Mouse (Mus musculus): ENCODE data around the gene Map10.
A peak's percentile ranks its signal among the peaks of the same experiment; 100 is the strongest.

Map10 gene

GRCm38 (mm10) chr8:125669159-125669699, 389 bp upstream of the Map10 start:
- no peak for DNase-seq (ENCODE audit: low read depth in 1 of 2, low spot score in 2 of 2)

GRCm38 (mm10) chr8:125670420-125670819, 802 bp downstream of the Map10 start:
- no peak for DNase-seq (ENCODE audit: low read depth in 1 of 2, low spot score in 2 of 2)

GRCm38 (mm10) chr8:125670906-125671305, 1.3 kb downstream of the Map10 start:
- DNase-seq (ENCODE audit: low read depth in 1 of 2, low spot score in 2 of 2): no peak

GRCm38 (mm10) chr8:125671371-125671770, 1.8 kb downstream of the Map10 start:
- DNase-seq (ENCODE audit: low read depth in 1 of 2, low spot score in 2 of 2): no peak

GRCm38 (mm10) chr8:125675796-125676195, 6.2 kb downstream of the Map10 start:
- no peak for DNase-seq (ENCODE audit: low read depth in 1 of 2, low spot score in 2 of 2)

- DNase-seq (ENCODE audit: low read depth in 1 of 2, low spot score in 2 of 2): no peak
Measured at GRCm38 (mm10) chr8:125677484-125677883, 7.9 kb downstream of the Map10 start.

GRCm38 (mm10) chr8:125678854-125679648, 9.4 kb downstream of the Map10 start:
- no peak for DNase-seq (ENCODE audit: low read depth in 1 of 2, low spot score in 2 of 2)

- DNase-seq (ENCODE audit: low read depth in 1 of 2, low spot score in 2 of 2): no peak
Measured at GRCm38 (mm10) chr8:125680851-125681408, 11.3 kb downstream of the Map10 start.

- no peak for DNase-seq (ENCODE audit: low read depth in 1 of 2, low spot score in 2 of 2)
Measured at GRCm38 (mm10) chr8:125685216-125685760, 15.7 kb downstream of the Map10 start.

GRCm38 (mm10) chr8:125686221-125686865, 16.7 kb downstream of the Map10 start:
- no peak for DNase-seq (ENCODE audit: low read depth in 1 of 2, low spot score in 2 of 2)

GRCm38 (mm10) chr8:125690166-125690915, 20.7 kb downstream of the Map10 start:
- DNase-seq (ENCODE audit: low read depth in 1 of 2, low spot score in 2 of 2): no peak

GRCm38 (mm10) chr8:125690961-125691360, 21.3 kb downstream of the Map10 start:
- DNase-seq (ENCODE audit: low read depth in 1 of 2, low spot score in 2 of 2): no peak

GRCm38 (mm10) chr8:125692447-125692846, 22.8 kb downstream of the Map10 start:
- no peak for DNase-seq (ENCODE audit: low read depth in 1 of 2, low spot score in 2 of 2)

- no peak for DNase-seq (ENCODE audit: low read depth in 1 of 2, low spot score in 2 of 2)
Measured at GRCm38 (mm10) chr8:125693197-125693596, 23.6 kb downstream of the Map10 start.

- DNase-seq (ENCODE audit: low read depth in 1 of 2, low spot score in 2 of 2): no peak
Measured at GRCm38 (mm10) chr8:125695951-125696350, 26.3 kb downstream of the Map10 start.

- DNase-seq (ENCODE audit: low read depth in 1 of 2, low spot score in 2 of 2): peak in 1 of 2 experiments; percentile 24
Measured at GRCm38 (mm10) chr8:125699391-125700025, 29.9 kb downstream of the Map10 start.

- no peak for DNase-seq (ENCODE audit: low read depth in 1 of 2, low spot score in 2 of 2)
Measured at GRCm38 (mm10) chr8:125700407-125700806, 30.8 kb downstream of the Map10 start.

GRCm38 (mm10) chr8:125702868-125703473, 33.4 kb downstream of the Map10 start:
- no peak for DNase-seq (ENCODE audit: low read depth in 1 of 2, low spot score in 2 of 2)

- DNase-seq (ENCODE audit: low read depth in 1 of 2, low spot score in 2 of 2): no peak
Measured at GRCm38 (mm10) chr8:125704434-125704833, 34.8 kb downstream of the Map10 start.

- DNase-seq (ENCODE audit: low read depth in 1 of 2, low spot score in 2 of 2): no peak
Measured at GRCm38 (mm10) chr8:125705816-125706215, 36.2 kb downstream of the Map10 start.

Measured in monocyte, adult 2 months (primary cell).